Mouse (Mus musculus): ENCODE results near the gene Ccdc177. TPM values are rescaled to one million over a fixed set of nuclear protein-coding genes. Genes with fewer than 3 reads are reported as not detected.

Gene Ccdc177
- polyA plus RNA-seq, 1 experiment from 2014 or later: 0.06 TPM

GRCm38 (mm10) chr12:80757751-80758558, 2.5 kb downstream of the Ccdc177 start:
- H3K36me3 ChIP-seq: no peaks in the 10 kb centered on the region
- peak overlapping the region; percentile 63 for H3K4me3 ChIP-seq
- H3K27me3 ChIP-seq: peaks cover 81% of the 10 kb centered on the region
- H3K9ac ChIP-seq: peak overlapping the region; percentile 36
- under 1% methylated on average over 121 of the region's 122 CpGs for WGBS
- peak; percentile 83 for ATAC-seq (ENCODE audit: borderline replicate concordance, extremely low read depth, low FRiP score, low TSS enrichment)
- no peaks in the 10 kb centered on the region for H3K9me3 ChIP-seq
- H3K27ac ChIP-seq: no peak overlapping the region
- H3K4me1 ChIP-seq: peaks cover 37% of the 10 kb centered on the region
- peak overlapping the region; percentile 100 for H3K4me2 ChIP-seq

- Histone ChIP-seq H3K4me1 (no peaks in the 10 kb centered on the region), H3K27me3 (peaks cover 37% of the 10 kb centered on the region), H3K9me3 (no peaks in the 10 kb centered on the region), H3K9ac (no peak overlapping the region), H3K4me2 (no peak overlapping the region), H3K27ac (no peak overlapping the region), H3K36me3 (no peaks in the 10 kb centered on the region), H3K4me3 (no peak overlapping the region)
- no peak for ATAC-seq (ENCODE audit: borderline replicate concordance, extremely low read depth, low FRiP score, low TSS enrichment)
- WGBS: 82% methylated on average over 6 of the region's 6 CpGs
These were observed 8.9 kb downstream of the Ccdc177 start for GRCm38 (mm10) chr12:80751556-80751955.

- WGBS: 47% methylated on average over 8 of the region's 8 CpGs
- no peaks in the 10 kb centered on the region for H3K4me1 ChIP-seq
- ATAC-seq (ENCODE audit: borderline replicate concordance, extremely low read depth, low FRiP score, low TSS enrichment): no peak
- H3K4me3 ChIP-seq: no peak overlapping the region
- H3K4me2 ChIP-seq: no peak overlapping the region
- no peaks in the 10 kb centered on the region for H3K9me3 ChIP-seq
- no peaks in the 10 kb centered on the region for H3K36me3 ChIP-seq
- H3K27me3 ChIP-seq: peaks cover 10% of the 10 kb centered on the region
- H3K9ac ChIP-seq: no peak overlapping the region
- no peak overlapping the region for H3K27ac ChIP-seq
These were observed 14.3 kb downstream of the Ccdc177 start for GRCm38 (mm10) chr12:80746031-80746813.

GRCm38 (mm10) chr12:80744614-80745013, 15.9 kb downstream of the Ccdc177 start:
- Histone ChIP-seq H3K27ac (no peak overlapping the region), H3K4me2 (no peak overlapping the region), H3K9ac (no peak overlapping the region), H3K9me3 (no peaks in the 10 kb centered on the region), H3K4me3 (no peak overlapping the region), H3K27me3 (peaks cover 4% of the 10 kb centered on the region), H3K36me3 (no peaks in the 10 kb centered on the region), H3K4me1 (no peaks in the 10 kb centered on the region)
- peak; percentile 42; the same call in 1 of the 2 replicates for ATAC-seq (ENCODE audit: borderline replicate concordance, extremely low read depth, low FRiP score, low TSS enrichment)
- 80% methylated on average over 1 of the region's 1 CpGs for WGBS

- H3K9me3 ChIP-seq: no peaks in the 10 kb centered on the region
- WGBS: 22% methylated on average over 9 of the region's 9 CpGs
- no peak overlapping the region for H3K4me3 ChIP-seq
- peaks cover 9% of the 10 kb centered on the region for H3K27me3 ChIP-seq
- peaks cover 10% of the 10 kb centered on the region for H3K4me1 ChIP-seq
- H3K36me3 ChIP-seq: no peaks in the 10 kb centered on the region
- no peak overlapping the region for H3K27ac ChIP-seq
- no peak overlapping the region for H3K9ac ChIP-seq
- H3K4me2 ChIP-seq: no peak overlapping the region
- no peak for ATAC-seq (ENCODE audit: borderline replicate concordance, extremely low read depth, low FRiP score, low TSS enrichment)
These were observed 21.0 kb downstream of the Ccdc177 start for GRCm38 (mm10) chr12:80739482-80739881.

GRCm38 (mm10) chr12:80737283-80737600, 23.2 kb downstream of the Ccdc177 start:
- ATAC-seq (ENCODE audit: borderline replicate concordance, extremely low read depth, low FRiP score, low TSS enrichment): no peak

GRCm38 (mm10) chr12:80736464-80737282, 23.8 kb downstream of the Ccdc177 start:
- Histone ChIP-seq H3K36me3 (no peaks in the 10 kb centered on the region), H3K4me2 (no peak overlapping the region), H3K9ac (no peak overlapping the region), H3K4me1 (peaks cover 10% of the 10 kb centered on the region), H3K9me3 (no peaks in the 10 kb centered on the region), H3K27ac (no peak overlapping the region), H3K4me3 (no peak overlapping the region), H3K27me3 (peaks cover 9% of the 10 kb centered on the region)
- WGBS: 23% methylated on average over 13 of the region's 13 CpGs
- ATAC-seq (ENCODE audit: borderline replicate concordance, extremely low read depth, low FRiP score, low TSS enrichment): no peak

More at GRCm38 (mm10) chr12:80737283-80737600, 23.2 kb downstream of the Ccdc177 start:
- Histone ChIP-seq H3K36me3 (no peaks in the 10 kb centered on the region), H3K9ac (no peak overlapping the region), H3K27ac (no peak overlapping the region), H3K4me2 (no peak overlapping the region), H3K27me3 (peaks cover 9% of the 10 kb centered on the region), H3K9me3 (no peaks in the 10 kb centered on the region), H3K4me1 (peaks cover 10% of the 10 kb centered on the region), H3K4me3 (no peak overlapping the region)
- WGBS: 62% methylated on average over 5 of the region's 5 CpGs

- Histone ChIP-seq H3K36me3 (no peaks in the 10 kb centered on the region), H3K9ac (no peak overlapping the region), H3K27me3 (peaks cover 9% of the 10 kb centered on the region; the same call in 1 of the 2 replicates), H3K4me1 (peaks cover 10% of the 10 kb centered on the region), H3K27ac (no peak overlapping the region), H3K4me2 (no peak overlapping the region), H3K4me3 (no peak overlapping the region), H3K9me3 (no peaks in the 10 kb centered on the region)
- whole genome bisulfite sequencing: 43% methylated on average over 13 of the region's 13 CpGs
- no peak for ATAC-seq (ENCODE audit: borderline replicate concordance, extremely low read depth, low FRiP score, low TSS enrichment)
These were observed 25.7 kb downstream of the Ccdc177 start for GRCm38 (mm10) chr12:80734526-80735470.

- no peaks in the 10 kb centered on the region; the same call in 1 of the 2 replicates for H3K4me1 ChIP-seq
- H3K9ac ChIP-seq: no peak overlapping the region
- no peak overlapping the region for H3K27ac ChIP-seq
- H3K27me3 ChIP-seq: 0 out of 2 replicates have a peak, but pooled peaks cover 5% of the 10 kb centered on the region
- no peak overlapping the region for H3K4me3 ChIP-seq
- 4% methylated on average over 9 of the region's 9 CpGs for WGBS
- H3K4me2 ChIP-seq: peak overlapping the region; percentile 17; the same call in 1 of the 2 replicates
- H3K36me3 ChIP-seq: no peaks in the 10 kb centered on the region
- ATAC-seq (ENCODE audit: borderline replicate concordance, extremely low read depth, low FRiP score, low TSS enrichment): peak; percentile 78
- H3K9me3 ChIP-seq: no peaks in the 10 kb centered on the region
These were observed 29.9 kb downstream of the Ccdc177 start for GRCm38 (mm10) chr12:80730567-80730966.

GRCm38 (mm10) chr12:80729758-80730530, 30.5 kb downstream of the Ccdc177 start:
- no peak overlapping the region for H3K27ac ChIP-seq
- no peak overlapping the region for H3K4me3 ChIP-seq
- WGBS: 44% methylated on average over 12 of the region's 12 CpGs
- H3K27me3 ChIP-seq: peaks cover 5% of the 10 kb centered on the region; the same call in 1 of the 2 replicates
- H3K9ac ChIP-seq: no peak overlapping the region
- H3K36me3 ChIP-seq: no peaks in the 10 kb centered on the region
- peaks cover 4% of the 10 kb centered on the region; the same call in 1 of the 2 replicates for H3K4me1 ChIP-seq
- no peaks in the 10 kb centered on the region for H3K9me3 ChIP-seq
- ATAC-seq (ENCODE audit: borderline replicate concordance, extremely low read depth, low FRiP score, low TSS enrichment): peak; percentile 80; the same call in 1 of the 2 replicates
- no peak overlapping the region for H3K4me2 ChIP-seq
